8 mouse cellular contexts compared by ENCODE assay signal in genomic region chr11:5444234-5444598, GRCm38 (mm10). TPM values are rescaled to one million over a fixed set of nuclear protein-coding genes. Genes with fewer than 3 reads are reported as not detected.
DNase-seq lines count a peak whose midpoint lies in the region; ATAC-seq and TF ChIP-seq lines count a peak whose summit lies in the region.

No protein-coding gene starts in this region.

- no peaks in the 10 kb centered on the region for H3K36me3 ChIP-seq in ES-Bruce4 (ENCODE audit: control insufficient read depth, insufficient read depth, low read length, poor library complexity, severe bottlenecking)
- no peaks in the 10 kb centered on the region for H3K36me3 ChIP-seq in midbrain, embryonic 11.5 days (ENCODE audit: control insufficient read depth, insufficient read depth, low read length)

- H3K9ac ChIP-seq in ES-Bruce4 (ENCODE audit: low read depth, poor library complexity, severe bottlenecking) = peak overlapping the region; percentile 99
- peak overlapping the region; percentile 91 for H3K9ac ChIP-seq in midbrain, embryonic 11.5 days (ENCODE audit: low read length)

- peak overlapping the region; percentile 83 for H3K4me3 ChIP-seq in ES-Bruce4 (ENCODE audit: low read depth, low read length)
- H3K4me3 ChIP-seq in embryonic fibroblast, embryonic 13.5 days (ENCODE audit: insufficient read depth, low read length) = peak overlapping the region; percentile 79
- peak overlapping the region; percentile 93 for H3K4me3 ChIP-seq in midbrain, embryonic 11.5 days (ENCODE audit: low read depth, low read length)

- no peak for TF ChIP-seq EP300 in ES-Bruce4 (IDR thresholded peaks at IDR 0.05; ENCODE audit: insufficient read depth, low read depth, low read length)

- no peaks in the 10 kb centered on the region; the same call in 1 of the 2 replicates for H3K27me3 ChIP-seq in ES-Bruce4 (ENCODE audit: control insufficient read depth, insufficient read depth, low read length, poor library complexity, severe bottlenecking)
- H3K27me3 ChIP-seq in midbrain, embryonic 11.5 days (ENCODE audit: control insufficient read depth, insufficient read depth, low read length) = 0 out of 2 replicates have a peak, but pooled peaks cover 3% of the 10 kb centered on the region

- no peak for TF ChIP-seq CTCF in ES-Bruce4 (IDR thresholded peaks at IDR 0.05; ENCODE audit: low read depth, low read length)
- TF ChIP-seq CTCF in embryonic fibroblast, embryonic 13.5 days (IDR thresholded peaks at IDR 0.05; ENCODE audit: borderline replicate concordance, insufficient read depth, low read length) = no peak

- WGBS in midbrain, embryonic 11.5 days = 0% methylated on average over 16 of the region's 57 CpGs

- DNase-seq in adrenal gland, adult 8-10 months = peak; percentile 33
- DNase-seq in heart, postnatal 25 days (ENCODE audit: low spot score) = peak; percentile 24
- peak; percentile 30 to 45 for DNase-seq in left cerebral cortex, postnatal 36 days (ENCODE audit: low spot score in 2 of 2)
- peak; percentile 93 for DNase-seq in midbrain, embryonic 11.5 days (ENCODE audit: low spot score, missing footprints)
- DNase-seq in spleen, postnatal 36 days (ENCODE audit: low spot score in 2 of 2) = peak; percentile 13 to 41

- peak; percentile 65 for ATAC-seq in midbrain, embryonic 11.5 days (ENCODE audit: low FRiP score)
- no peak for ATAC-seq in erythroid progenitor cell, adult 5-6 weeks (replicated peaks; ENCODE audit: low FRiP score, poor library complexity, severe bottlenecking)

- H3K9me3 ChIP-seq in ES-Bruce4 (replicated peaks; ENCODE audit: control insufficient read depth, insufficient read depth, low read length, poor library complexity, severe bottlenecking) = no peaks in the 10 kb centered on the region
- H3K9me3 ChIP-seq in midbrain, embryonic 11.5 days (ENCODE audit: control insufficient read depth, low read length) = no peaks in the 10 kb centered on the region

- no peak for TF ChIP-seq POLR2A in ES-Bruce4 (IDR thresholded peaks at IDR 0.05; ENCODE audit: insufficient read depth, low read length)
- no peak for TF ChIP-seq POLR2A in embryonic fibroblast, embryonic 13.5 days (IDR thresholded peaks at IDR 0.05; ENCODE audit: low read depth, low read length)

- H3K27ac ChIP-seq in ES-Bruce4 (ENCODE audit: insufficient read depth, low read length) = no peak overlapping the region
- H3K27ac ChIP-seq in embryonic fibroblast, embryonic 13.5 days (ENCODE audit: insufficient read depth, low read length) = no peak overlapping the region
- H3K27ac ChIP-seq in midbrain, embryonic 11.5 days (ENCODE audit: low read depth, low read length) = peak overlapping the region; percentile 48

- H3K4me2 ChIP-seq in midbrain, embryonic 11.5 days = peak overlapping the region; percentile 95

- no peaks in the 10 kb centered on the region for H3K4me1 ChIP-seq in ES-Bruce4 (ENCODE audit: control insufficient read depth, insufficient read depth, low read length)
- no peaks in the 10 kb centered on the region for H3K4me1 ChIP-seq in embryonic fibroblast, embryonic 13.5 days (ENCODE audit: control insufficient read depth, insufficient read depth, low read length)
- peaks cover 29% of the 10 kb centered on the region for H3K4me1 ChIP-seq in midbrain, embryonic 11.5 days (ENCODE audit: control insufficient read depth, insufficient read depth, low read length)

- intact Hi-C loops in heart, postnatal 25 days (cut with DNase I) = no loop called here
- intact Hi-C loops in left cerebral cortex, postnatal 36 days (cut with DNase I) = loop anchor here (5.0 kb wide), 1 partner anchor 42 kb away; no protein-coding TSS in a partner anchor

RNA-seq across cellular contexts. Expression of gene Znrf3, which starts 0.4 kb away (rescaled TPM):
- polyA plus RNA-seq in ES-Bruce4 (2011; ENCODE audit: insufficient read depth, insufficient read length, low read depth, missing spikeins) = 13.5 and 15.8 TPM in 2 replicates
- 10 to 100 TPM; 26.1 to 41.3 (median 36.4) TPM for total RNA-seq in adrenal gland, adult 8-10 months (2022)
- 6.3 and 6.7 TPM in 2 replicates for polyA plus RNA-seq in embryonic fibroblast, embryonic 13.5 days (2011; ENCODE audit: insufficient read length, low read depth, missing spikeins)
- total RNA-seq in heart, postnatal 25 days (2021) = 1 to 10 TPM; 9.4 to 9.7 TPM
- total RNA-seq in left cerebral cortex, postnatal 36 days (2021) = 10 to 100 TPM; 19.5 to 20.2 TPM
- polyA plus RNA-seq in midbrain, embryonic 11.5 days (2014; fragmentation: Nextera tagmentation; extraction: Ambion mirVana) = 10.4 and 10.8 TPM in 2 replicates
- total RNA-seq in erythroid progenitor cell, adult 5-6 weeks (2015; ENCODE audit: low replicate concordance) = 1.4 and 2.1 TPM in 2 replicates
- 0.39 and 1.1 TPM in 2 replicates for total RNA-seq in erythroid progenitor cell, adult 5-6 weeks (2017; ENCODE audit: low replicate concordance)

Comparison
In these comparisons a context has a peak if more than half of its experiments do, and no peak if none do; other contexts are left out.
1. DNase-seq: peak in every context shown above with its lines; median percentile 93 in midbrain, embryonic 11.5 days; 38 in left cerebral cortex, postnatal 36 days; 33 in adrenal gland, adult 8-10 months; 27 in spleen, postnatal 36 days; 24 in heart, postnatal 25 days.